Mouse (Mus musculus): Measurements from ENCODE around the gene Pcp2.

DNA sequence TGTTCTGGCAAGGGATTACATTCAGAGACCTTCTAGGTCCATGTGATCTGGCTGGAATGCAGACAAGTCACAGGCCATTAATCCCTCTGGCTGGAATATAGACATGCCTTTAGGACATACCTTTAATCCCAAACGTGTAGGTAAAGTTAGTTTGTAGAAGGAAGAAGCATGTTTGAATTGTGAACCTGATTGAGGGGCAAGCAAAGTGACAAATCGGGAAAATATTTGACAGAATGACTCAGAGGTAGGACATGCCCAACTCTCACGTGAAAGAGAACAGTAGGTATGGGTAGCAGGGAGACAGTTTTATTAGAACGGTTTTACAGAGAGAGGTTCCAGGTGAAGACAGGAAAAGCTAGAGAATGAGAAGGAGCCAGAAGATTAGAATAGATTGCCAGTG lies 22.2 kb upstream of the Pcp2 start:
- TF ChIP-seq HCFC1 (IDR thresholded peaks at IDR 0.05; ENCODE audit: borderline replicate concordance, insufficient read depth, low read length) (no peak), MAFK (IDR thresholded peaks at IDR 0.05; ENCODE audit: insufficient read depth, low read depth, low read length) (no peak), ZC3H11A (IDR thresholded peaks at IDR 0.05; ENCODE audit: borderline replicate concordance, low read depth, low read length) (no peak), ZNF384 (IDR thresholded peaks at IDR 0.05; ENCODE audit: low read depth, low read length) (no peak), CHD2 (IDR thresholded peaks at IDR 0.05; ENCODE audit: low read depth, low read length) (no peak)
